Mouse (Mus musculus): ENCODE data around the gene Taar7a. TPM values are rescaled to one million over a fixed set of nuclear protein-coding genes. Genes with fewer than 3 reads are reported as not detected.

The Taar7a gene
- total and polyA plus RNA-seq, 2 experiments = not detected

DNA sequence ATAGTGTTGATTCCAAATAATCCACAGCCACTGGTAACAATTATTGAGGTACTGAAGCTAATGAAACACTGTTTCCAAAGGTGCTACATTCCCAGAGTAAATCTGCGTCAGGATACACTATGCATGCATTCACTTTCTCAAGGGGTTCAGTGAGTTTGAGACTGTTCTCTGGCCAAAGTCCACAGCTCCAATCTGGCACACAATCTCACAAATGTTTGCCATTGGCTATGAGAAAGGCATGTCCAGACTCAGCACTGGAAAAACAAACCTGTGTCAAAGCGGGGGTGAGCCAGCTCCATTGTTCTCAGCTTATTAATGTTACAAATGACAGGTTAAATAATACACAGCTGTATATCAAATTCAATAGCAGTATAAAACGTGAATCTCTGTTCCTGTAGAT is 34.2 kb downstream of the Taar7a start:
- H3K4me1 ChIP-seq (ENCODE audit: control insufficient read depth, insufficient read depth, low read length) = peaks cover 2% of the 10 kb centered on the region; the same call in 1 of the 2 replicates
- H3K4me3 ChIP-seq (ENCODE audit: insufficient read depth, low read depth, low read length) = no peak overlapping the region
- no peaks in the 10 kb centered on the region for H3K79me2 ChIP-seq (ENCODE audit: control insufficient read depth, insufficient read depth, low read length)
- H3K36me3 ChIP-seq (ENCODE audit: control insufficient read depth, insufficient read depth, low read length) = no peaks in the 10 kb centered on the region
- no peak for TF ChIP-seq POLR2A (IDR thresholded peaks at IDR 0.05; ENCODE audit: extremely low read depth, insufficient read depth, low read length)
- no peak for TF ChIP-seq CTCF (IDR thresholded peaks at IDR 0.05; ENCODE audit: low read depth, low read length)
- peak; percentile 67 for DNase-seq (ENCODE audit: extremely low read depth, low read depth, low spot score)
- H3K27me3 ChIP-seq (ENCODE audit: control insufficient read depth, insufficient read depth, low read length) = no peaks in the 10 kb centered on the region
- no peak overlapping the region for H3K27ac ChIP-seq (replicated peaks; ENCODE audit: insufficient read depth, low read depth, low read length)
- H3K9ac ChIP-seq (ENCODE audit: low read depth, low read length) = no peak overlapping the region
- WGBS = 15% methylated on average over 3 of the region's 3 CpGs

DNA sequence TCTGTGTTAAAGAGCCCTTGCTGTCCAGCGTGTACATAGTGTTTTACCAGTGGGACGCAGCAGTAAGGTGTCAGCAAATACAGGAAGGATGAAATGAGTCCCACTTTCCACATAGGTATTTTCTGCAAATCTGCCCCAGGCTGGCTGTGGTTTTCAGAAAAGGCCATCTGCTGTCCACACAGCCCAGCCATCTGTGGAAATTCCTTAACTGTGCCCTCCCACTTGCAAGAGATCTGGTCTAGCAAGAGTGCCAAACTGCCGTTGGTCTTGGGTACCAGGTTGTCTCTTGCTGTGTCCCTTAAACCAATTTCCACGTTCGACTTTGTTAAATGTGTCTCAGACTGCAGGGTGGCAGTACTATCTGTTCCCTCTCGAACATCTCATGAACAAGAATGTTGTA is 41.6 kb downstream of the Taar7a start:
- H3K36me3 ChIP-seq (ENCODE audit: control insufficient read depth, insufficient read depth, low read length) = no peaks in the 10 kb centered on the region
- WGBS = 86% methylated on average over 6 of the region's 6 CpGs
- H3K9ac ChIP-seq (ENCODE audit: low read depth, low read length) = no peak overlapping the region
- H3K79me2 ChIP-seq (ENCODE audit: control insufficient read depth, insufficient read depth, low read length) = no peaks in the 10 kb centered on the region
- H3K4me3 ChIP-seq (ENCODE audit: insufficient read depth, low read depth, low read length) = no peak overlapping the region
- H3K27ac ChIP-seq (replicated peaks; ENCODE audit: insufficient read depth, low read depth, low read length) = no peak overlapping the region
- H3K27me3 ChIP-seq (ENCODE audit: control insufficient read depth, insufficient read depth, low read length) = no peaks in the 10 kb centered on the region
- DNase-seq (ENCODE audit: extremely low read depth, low read depth, low spot score) = no peak
- no peaks in the 10 kb centered on the region for H3K4me1 ChIP-seq (ENCODE audit: control insufficient read depth, insufficient read depth, low read length)
- TF ChIP-seq CTCF (IDR thresholded peaks at IDR 0.05; ENCODE audit: low read depth, low read length) = no peak
- no peak for TF ChIP-seq POLR2A (IDR thresholded peaks at IDR 0.05; ENCODE audit: extremely low read depth, insufficient read depth, low read length)

DNA sequence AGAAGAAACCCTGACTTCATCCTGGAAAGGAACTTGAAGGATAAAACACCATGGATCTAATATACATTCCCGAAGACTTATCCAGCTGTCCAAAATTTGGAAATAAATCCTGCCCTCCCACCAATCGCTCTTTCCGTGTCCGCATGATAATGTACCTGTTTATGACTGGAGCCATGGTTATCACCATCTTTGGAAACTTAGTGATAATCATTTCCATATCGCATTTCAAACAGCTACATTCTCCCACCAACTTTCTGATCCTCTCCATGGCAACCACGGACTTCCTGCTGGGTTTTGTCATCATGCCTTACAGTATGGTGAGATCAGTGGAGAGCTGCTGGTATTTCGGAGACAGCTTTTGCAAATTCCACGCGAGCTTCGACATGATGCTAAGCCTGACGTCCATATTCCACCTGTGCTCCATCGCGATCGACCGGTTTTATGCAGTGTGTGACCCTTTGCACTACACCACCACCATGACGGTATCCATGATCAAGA is 43.7 kb downstream of the Taar7a start, which contains the start of gene Taar3:
Gene Taar3, plus strand, starts transcription at position 51 of the 498 bp plus-strand sequence.
- TF ChIP-seq CTCF (IDR thresholded peaks at IDR 0.05; ENCODE audit: low read depth, low read length) = no peak
- no peak for TF ChIP-seq POLR2A (IDR thresholded peaks at IDR 0.05; ENCODE audit: extremely low read depth, insufficient read depth, low read length)
- Histone ChIP-seq H3K4me3 (ENCODE audit: insufficient read depth, low read depth, low read length) (no peak within 1 kb of the TSS), H3K9ac (ENCODE audit: low read depth, low read length) (no peak within 1 kb of the TSS), H3K79me2 (ENCODE audit: control insufficient read depth, insufficient read depth, low read length) (no peaks in the 10 kb centered on the region), H3K27ac (replicated peaks; ENCODE audit: insufficient read depth, low read depth, low read length) (no peak within 1 kb of the TSS), H3K4me1 (ENCODE audit: control insufficient read depth, insufficient read depth, low read length) (no peaks in the 10 kb centered on the region), H3K27me3 (ENCODE audit: control insufficient read depth, insufficient read depth, low read length) (no peaks in the 10 kb centered on the region), H3K36me3 (ENCODE audit: control insufficient read depth, insufficient read depth, low read length) (no peaks in the 10 kb centered on the region)
- DNase-seq (ENCODE audit: extremely low read depth, low read depth, low spot score) = no peak
- WGBS = 92% methylated on average over 16 of the region's 16 CpGs

DNA sequence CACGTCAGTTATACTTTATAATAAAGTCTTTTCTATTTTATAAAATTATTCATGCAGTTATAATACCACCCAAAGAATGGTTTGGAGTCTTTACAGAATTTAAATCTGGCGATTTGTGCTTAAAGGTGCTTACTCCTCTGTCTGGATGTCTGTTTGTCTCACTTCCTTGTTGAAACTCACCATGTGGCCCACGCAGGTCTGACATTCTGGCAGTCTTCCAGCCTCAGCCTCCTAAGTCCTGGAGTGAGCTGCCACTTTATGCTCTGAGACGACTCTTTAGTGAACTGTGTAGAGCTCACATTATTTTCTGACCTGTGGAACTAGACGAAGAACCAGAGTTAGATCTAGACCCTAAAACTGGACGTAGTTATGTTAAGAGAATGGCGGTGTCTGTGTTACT is 45.3 kb downstream of the Taar7a start:
- DNase-seq (ENCODE audit: extremely low read depth, low read depth, low spot score) = no peak
- no peak overlapping the region for H3K9ac ChIP-seq (ENCODE audit: low read depth, low read length)
- H3K27me3 ChIP-seq (ENCODE audit: control insufficient read depth, insufficient read depth, low read length) = no peaks in the 10 kb centered on the region
- no peaks in the 10 kb centered on the region for H3K36me3 ChIP-seq (ENCODE audit: control insufficient read depth, insufficient read depth, low read length)
- no peak for TF ChIP-seq POLR2A (IDR thresholded peaks at IDR 0.05; ENCODE audit: extremely low read depth, insufficient read depth, low read length)
- TF ChIP-seq CTCF (IDR thresholded peaks at IDR 0.05; ENCODE audit: low read depth, low read length) = no peak
- no peaks in the 10 kb centered on the region for H3K4me1 ChIP-seq (ENCODE audit: control insufficient read depth, insufficient read depth, low read length)
- H3K4me3 ChIP-seq (ENCODE audit: insufficient read depth, low read depth, low read length) = no peak overlapping the region
- 56% methylated on average over 7 of the region's 7 CpGs for WGBS
- no peaks in the 10 kb centered on the region for H3K79me2 ChIP-seq (ENCODE audit: control insufficient read depth, insufficient read depth, low read length)
- no peak overlapping the region for H3K27ac ChIP-seq (replicated peaks; ENCODE audit: insufficient read depth, low read depth, low read length)

DNA sequence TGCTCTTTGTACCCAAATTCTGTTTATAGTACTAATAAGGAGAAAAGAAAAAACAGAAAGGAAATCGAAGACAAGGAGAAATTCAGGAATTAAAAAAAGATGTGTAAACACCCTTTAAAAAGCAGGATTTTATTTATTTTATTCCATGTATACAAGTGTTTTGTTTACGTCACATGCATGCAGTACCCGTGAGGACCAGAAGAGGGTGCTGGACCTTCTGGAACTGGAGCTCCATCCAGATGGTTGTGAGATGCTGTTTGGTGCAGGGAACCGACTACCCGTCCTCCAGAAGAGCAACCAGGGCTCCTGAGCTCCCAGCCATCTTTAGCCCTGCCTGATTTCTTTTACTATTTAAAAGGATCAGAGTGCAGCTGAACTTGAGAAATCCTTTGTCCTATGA is 50.8 kb downstream of the Taar7a start:
- Histone ChIP-seq H3K36me3 (ENCODE audit: control insufficient read depth, insufficient read depth, low read length) (no peaks in the 10 kb centered on the region), H3K4me1 (ENCODE audit: control insufficient read depth, insufficient read depth, low read length) (no peaks in the 10 kb centered on the region), H3K79me2 (ENCODE audit: control insufficient read depth, insufficient read depth, low read length) (no peaks in the 10 kb centered on the region), H3K4me3 (ENCODE audit: insufficient read depth, low read depth, low read length) (no peak overlapping the region), H3K9ac (ENCODE audit: low read depth, low read length) (no peak overlapping the region), H3K27ac (replicated peaks; ENCODE audit: insufficient read depth, low read depth, low read length) (no peak overlapping the region), H3K27me3 (ENCODE audit: control insufficient read depth, insufficient read depth, low read length) (no peaks in the 10 kb centered on the region)
- WGBS = 80% methylated on average over 5 of the region's 5 CpGs
- peak; percentile 10 for DNase-seq (ENCODE audit: extremely low read depth, low read depth, low spot score)
- TF ChIP-seq CTCF (IDR thresholded peaks at IDR 0.05; ENCODE audit: low read depth, low read length) (peak; percentile 58), POLR2A (IDR thresholded peaks at IDR 0.05; ENCODE audit: extremely low read depth, insufficient read depth, low read length) (no peak)

Other genes with a start within 250 kb of the Taar7a start
- gene Rps12, start 206.2 kb downstream of the Taar7a start, total RNA-seq (2014; rRNA removed) = 861 and 1,157 TPM in 2 replicates
- gene Rps12, start 206.2 kb downstream of the Taar7a start, polyA plus RNA-seq (2012; rRNA removed) = 473 and 533 TPM in 2 replicates
- 2.2 and 11.4 TPM in 2 replicates for gene Slc18b1, start 196.5 kb downstream of the Taar7a start, total RNA-seq (2014; rRNA removed)
- gene Slc18b1, start 196.5 kb downstream of the Taar7a start, polyA plus RNA-seq (2012; rRNA removed) = 2.9 and 3.0 TPM in 2 replicates
- 86.2 and 110 TPM in 2 replicates for gene Vnn3, start 142.0 kb downstream of the Taar7a start, total RNA-seq (2014; rRNA removed)
- gene Vnn3, start 142.0 kb downstream of the Taar7a start, polyA plus RNA-seq (2012; rRNA removed) = 54.9 and 58.7 TPM in 2 replicates
- gene Vnn1, start 98.8 kb downstream of the Taar7a start, total RNA-seq (2014; rRNA removed) = 18.5 and 48.4 TPM in 2 replicates
- gene Vnn1, start 98.8 kb downstream of the Taar7a start, polyA plus RNA-seq (2012; rRNA removed) = 34.7 and 40.5 TPM in 2 replicates
- not detected in 2 replicates for gene Taar1, start 73.1 kb downstream of the Taar7a start, total RNA-seq (2014; rRNA removed)
- gene Taar1, start 73.1 kb downstream of the Taar7a start, polyA plus RNA-seq (2012; rRNA removed) = not detected in 2 replicates
- not detected in 2 replicates for gene Taar2, start 54.9 kb downstream of the Taar7a start, total RNA-seq (2014; rRNA removed)
- gene Taar2, start 54.9 kb downstream of the Taar7a start, polyA plus RNA-seq (2012; rRNA removed) = not detected in 2 replicates
- gene Taar3, start 43.9 kb downstream of the Taar7a start, total RNA-seq (2014; rRNA removed) = not detected in 2 replicates
- not detected in 2 replicates for gene Taar3, start 43.9 kb downstream of the Taar7a start, polyA plus RNA-seq (2012; rRNA removed)
- not detected in 2 replicates for gene Taar4, start 33.0 kb downstream of the Taar7a start, total RNA-seq (2014; rRNA removed)
- not detected in 2 replicates for gene Taar4, start 33.0 kb downstream of the Taar7a start, polyA plus RNA-seq (2012; rRNA removed)
- gene Taar5, start 22.8 kb downstream of the Taar7a start, total RNA-seq (2014; rRNA removed) = not detected in 2 replicates
- not detected in 2 replicates for gene Taar5, start 22.8 kb downstream of the Taar7a start, polyA plus RNA-seq (2012; rRNA removed)
- not detected in 2 replicates for gene Taar6, start 7.8 kb downstream of the Taar7a start, total RNA-seq (2014; rRNA removed)
- gene Taar6, start 7.8 kb downstream of the Taar7a start, polyA plus RNA-seq (2012; rRNA removed) = not detected in 2 replicates
- gene Taar7b, start 6.5 kb upstream of the Taar7a start, total RNA-seq (2014; rRNA removed) = not detected in 2 replicates
- not detected in 2 replicates for gene Taar7b, start 6.5 kb upstream of the Taar7a start, polyA plus RNA-seq (2012; rRNA removed)
- gene Taar7d, start 33.7 kb upstream of the Taar7a start, total RNA-seq (2014; rRNA removed) = not detected in 2 replicates
- gene Taar7d, start 33.7 kb upstream of the Taar7a start, polyA plus RNA-seq (2012; rRNA removed) = not detected in 2 replicates
- gene Taar7e, start 44.1 kb upstream of the Taar7a start, total RNA-seq (2014; rRNA removed) = not detected in 2 replicates
- not detected in 2 replicates for gene Taar7e, start 44.1 kb upstream of the Taar7a start, polyA plus RNA-seq (2012; rRNA removed)
- gene Taar7f, start 56.0 kb upstream of the Taar7a start, total RNA-seq (2014; rRNA removed) = not detected in 2 replicates
- gene Taar7f, start 56.0 kb upstream of the Taar7a start, polyA plus RNA-seq (2012; rRNA removed) = not detected in 2 replicates
- not detected in 2 replicates for gene Taar8a, start 83.0 kb upstream of the Taar7a start, total RNA-seq (2014; rRNA removed)
- not detected in 2 replicates for gene Taar8a, start 83.0 kb upstream of the Taar7a start, polyA plus RNA-seq (2012; rRNA removed)
- not detected in 2 replicates for gene Taar8b, start 98.8 kb upstream of the Taar7a start, total RNA-seq (2014; rRNA removed)
- gene Taar8b, start 98.8 kb upstream of the Taar7a start, polyA plus RNA-seq (2012; rRNA removed) = not detected in 2 replicates
- gene Taar8c, start 108.4 kb upstream of the Taar7a start, total RNA-seq (2014; rRNA removed) = not detected in 2 replicates
- not detected in 2 replicates for gene Taar8c, start 108.4 kb upstream of the Taar7a start, polyA plus RNA-seq (2012; rRNA removed)
- gene Taar9, start 116.1 kb upstream of the Taar7a start, total RNA-seq (2014; rRNA removed) = not detected in 2 replicates
- not detected in 2 replicates for gene Taar9, start 116.1 kb upstream of the Taar7a start, polyA plus RNA-seq (2012; rRNA removed)
- gene Stx7, start 155.8 kb upstream of the Taar7a start, total RNA-seq (2014; rRNA removed) = 13.1 and 16.9 TPM in 2 replicates
- gene Stx7, start 155.8 kb upstream of the Taar7a start, polyA plus RNA-seq (2012; rRNA removed) = 19.2 and 22.5 TPM in 2 replicates
- not detected in 2 replicates for gene Moxd1, start 230.0 kb upstream of the Taar7a start, total RNA-seq (2014; rRNA removed)
- not detected in 2 replicates for gene Moxd1, start 230.0 kb upstream of the Taar7a start, polyA plus RNA-seq (2012; rRNA removed)

Data from liver, adult 2 months (tissue).